Mouse (Mus musculus) testis, adult 2 months (tissue): Measurements from ENCODE around the gene Kcnc2.

Source experiments
- CTCF ChIP-seq: fragments of 200-500 bp; IDR thresholded peaks from 2 replicates; pipeline ENCODE4 v1.5.1; 2012; ENCODE audit warnings: low read depth, mild to moderate bottlenecking, inconsistent platforms, low read length, moderate library complexity; ENCODE audit not compliant: control insufficient read depth, insufficient read depth, insufficient replicate concordance
- POLR2A ChIP-seq: fragments of 200-500 bp; IDR thresholded peaks from 2 replicates; pipeline ENCODE4 v1.6.1; 2012; ENCODE audit warnings: low read depth, mild to moderate bottlenecking, inconsistent platforms, low read length, moderate library complexity; ENCODE audit not compliant: control insufficient read depth

- TF ChIP-seq CTCF (no peak), POLR2A (no peak)
These were observed 109.7 kb downstream of the Kcnc2 start for GRCm38 (mm10) chr10:112380590-112380989.
